Mouse (Mus musculus) brain, embryonic 14.5 days (tissue): Measurements from ENCODE around the gene Paxx.

ENCODE experiments used
- CTCF ChIP-seq: fragments of 200-500 bp; IDR thresholded peaks from 2 replicates; pipeline ENCODE4 v1.5.1; 2012; ENCODE audit warnings: inconsistent platforms, mild to moderate bottlenecking, moderate library complexity, borderline replicate concordance; ENCODE audit not compliant: insufficient read depth, insufficient read length; ENCODE audit errors: extremely low read depth
- POLR2A ChIP-seq: fragments of 200-500 bp; IDR thresholded peaks from 2 replicates; pipeline ENCODE4 v1.6.1; 2012; ENCODE audit warnings: mild to moderate bottlenecking, inconsistent platforms, borderline replicate concordance; ENCODE audit not compliant: poor library complexity, insufficient read depth, insufficient read length, severe bottlenecking; ENCODE audit errors: extremely low read depth

DNA sequence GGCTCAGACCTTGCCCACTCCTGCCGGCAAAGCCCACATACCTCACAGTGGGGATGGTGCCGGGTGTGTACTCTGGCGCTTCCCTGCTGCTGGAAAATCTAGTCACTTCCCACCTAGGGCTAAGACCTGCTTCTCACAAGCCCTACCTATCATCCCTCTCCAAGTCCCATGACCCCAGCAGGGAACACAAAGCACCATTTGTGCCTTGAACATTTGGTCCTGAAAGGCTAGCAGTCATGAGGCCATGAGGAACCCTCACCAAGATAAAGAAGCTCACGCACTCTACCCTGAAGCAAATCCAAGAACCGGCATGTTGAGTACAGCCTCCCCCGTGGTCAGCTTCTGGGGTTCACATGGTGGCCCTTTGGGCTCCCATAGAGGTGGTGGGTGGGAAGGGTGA, 9.1 kb upstream of the Paxx start, which contains the start of gene Ptgds:
- TF ChIP-seq POLR2A (no peak), CTCF (no peak)
